Mouse (Mus musculus) ES-Bruce4 (cell line): Measurements from ENCODE around the gene Zscan12. TPM values are rescaled to one million over a fixed set of nuclear protein-coding genes. Genes with fewer than 3 reads are reported as not detected.

Source experiments
- H3K27ac ChIP-seq: 2 replicates; pipeline ENCODE4 v1.5.1; 2012; ENCODE audit warnings: low read length, inconsistent platforms; ENCODE audit not compliant: insufficient read depth
- H3K27me3 ChIP-seq: 2 replicates; pipeline ENCODE4 v1.6.1; 2012; ENCODE audit warnings: mild to moderate bottlenecking, low read length, inconsistent platforms; ENCODE audit not compliant: control insufficient read depth, poor library complexity, insufficient read depth, severe bottlenecking
- H3K36me3 ChIP-seq: 2 replicates; pipeline ENCODE4 v1.6.1; 2012; ENCODE audit warnings: inconsistent platforms, mild to moderate bottlenecking, low read length, moderate library complexity; ENCODE audit not compliant: control insufficient read depth, poor library complexity, insufficient read depth, severe bottlenecking
- H3K4me1 ChIP-seq: one replicate; pipeline ENCODE4 v1.8.1; 2011; ENCODE audit warnings: low read length; ENCODE audit not compliant: control insufficient read depth, insufficient read depth
- H3K4me3 ChIP-seq: 2 replicates; pipeline ENCODE4 v1.5.1; 2011; ENCODE audit warnings: low read depth, mild to moderate bottlenecking, low read length
- H3K9ac ChIP-seq: 2 replicates; pipeline ENCODE4 v1.6.1; 2012; ENCODE audit warnings: low read depth, mild to moderate bottlenecking, inconsistent platforms; ENCODE audit not compliant: poor library complexity, severe bottlenecking
- H3K9me3 ChIP-seq: replicated peaks from 2 replicates; pipeline ENCODE4 v1.6.1; 2012; ENCODE audit warnings: mild to moderate bottlenecking, low read length, inconsistent platforms; ENCODE audit not compliant: control insufficient read depth, poor library complexity, insufficient read depth, severe bottlenecking
- CTCF ChIP-seq: IDR thresholded peaks from one replicate; pipeline ENCODE4 v1.8.1; 2011; ENCODE audit warnings: low read depth, low read length
- EP300 ChIP-seq: IDR thresholded peaks from 2 replicates; pipeline ENCODE4 v1.6.1; 2011; ENCODE audit warnings: low read depth, low read length; ENCODE audit not compliant: insufficient read depth
- POLR2A ChIP-seq: IDR thresholded peaks from one replicate; pipeline ENCODE4 v1.8.1; 2011; ENCODE audit warnings: low read length; ENCODE audit not compliant: insufficient read depth
- polyA plus RNA-seq: library from polyadenylated mRNA; stranded (reverse); fragments of >200 nt; gene quantifications from 2 replicates; pipeline ENCODE4 v1.2.4, GENCODE M21; 2011; ENCODE audit warnings: low read depth; ENCODE audit not compliant: missing spikeins, insufficient read depth, insufficient read length

Gene Zscan12
- 15.6 and 17.9 TPM in 2 replicates for polyA plus RNA-seq

DNA sequence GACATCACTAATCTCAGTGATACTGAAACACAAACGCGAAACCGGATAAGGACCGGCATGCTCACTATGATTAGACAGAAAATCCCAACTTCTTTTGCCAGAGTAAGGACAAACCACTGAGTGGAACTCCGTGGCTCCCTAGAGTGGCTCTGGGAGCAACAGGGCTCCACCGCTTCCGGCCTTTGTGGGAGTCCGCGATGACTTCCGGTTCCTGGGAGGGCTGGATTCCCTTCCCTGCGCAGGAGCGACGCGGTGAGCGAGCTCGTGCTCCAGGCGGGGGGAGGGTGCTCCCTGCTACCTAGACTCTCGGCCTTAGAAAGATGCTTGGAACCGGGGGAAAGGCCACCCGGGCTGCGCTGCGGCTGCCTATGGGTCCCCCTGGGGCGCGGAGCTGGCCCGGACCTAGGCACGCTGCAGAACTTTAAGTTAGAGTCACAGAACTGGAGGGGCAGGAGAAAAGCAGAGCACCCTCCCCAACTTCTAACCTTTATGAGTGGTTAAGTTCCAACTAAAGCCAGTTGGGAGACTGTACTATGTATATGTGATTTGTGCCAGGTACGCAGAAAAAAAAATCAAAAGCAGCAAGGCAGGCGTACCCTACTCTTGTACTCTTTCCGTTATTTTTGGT, at the start of gene Zscan12:
Gene Zscan12, plus strand, starts transcription at position 200 of the 628 bp plus-strand sequence.
- Histone ChIP-seq H3K4me3 (peak within 1 kb of the TSS; percentile 73), H3K27ac (no peak within 1 kb of the TSS), H3K9ac (peak within 1 kb of the TSS; percentile 76), H3K36me3 (peaks cover 8% of the 10 kb centered on the region), H3K4me1 (no peaks in the 10 kb centered on the region), H3K27me3 (no peaks in the 10 kb centered on the region), H3K9me3 (peaks cover 3% of the 10 kb centered on the region; the same call in 1 of the 2 replicates)
- TF ChIP-seq CTCF (no peak), EP300 (no peak), POLR2A (peak; percentile 77)

- TF ChIP-seq CTCF (no peak), POLR2A (no peak), EP300 (no peak)
- H3K4me3 ChIP-seq = no peak overlapping the region
- peaks cover 3% of the 10 kb centered on the region for H3K4me1 ChIP-seq
- no peak overlapping the region for H3K9ac ChIP-seq
- H3K27ac ChIP-seq = no peak overlapping the region
- H3K27me3 ChIP-seq = no peaks in the 10 kb centered on the region
- H3K36me3 ChIP-seq = no peaks in the 10 kb centered on the region
- H3K9me3 ChIP-seq = no peaks in the 10 kb centered on the region
These were observed 49.8 kb upstream of the Zscan12 start for GRCm38 (mm10) chr13:21312854-21313253.

GRCm38 (mm10) chr13:21313903-21314302, 48.7 kb upstream of the Zscan12 start:
- Histone ChIP-seq H3K27me3 (no peaks in the 10 kb centered on the region), H3K9ac (no peak overlapping the region), H3K4me1 (peaks cover 3% of the 10 kb centered on the region), H3K4me3 (no peak overlapping the region), H3K9me3 (no peaks in the 10 kb centered on the region), H3K27ac (no peak overlapping the region), H3K36me3 (no peaks in the 10 kb centered on the region)
- TF ChIP-seq POLR2A = no peak
- no peak for TF ChIP-seq EP300
- no peak for TF ChIP-seq CTCF

DNA sequence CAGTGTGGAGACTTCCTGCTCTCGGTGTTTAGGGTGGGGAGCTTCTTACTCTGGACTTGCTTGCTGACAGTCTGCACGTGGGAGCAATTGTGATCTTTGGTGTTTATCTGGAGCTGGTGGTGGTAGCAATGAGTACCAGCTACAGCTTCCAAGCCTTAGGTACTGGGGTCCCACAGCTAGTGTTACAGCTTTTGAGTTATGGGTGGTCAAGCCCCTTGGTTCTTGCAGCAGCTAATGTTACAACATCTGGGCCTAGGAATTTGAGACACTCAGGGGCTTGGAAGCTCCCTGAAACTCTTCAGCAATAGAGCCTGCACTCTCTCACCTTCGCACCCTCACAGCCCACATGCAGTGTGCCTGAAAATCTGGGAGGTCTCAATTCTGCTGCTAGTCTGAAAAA, 42.4 kb upstream of the Zscan12 start:
- no peaks in the 10 kb centered on the region for H3K4me1 ChIP-seq
- no peak overlapping the region for H3K4me3 ChIP-seq
- TF ChIP-seq EP300 (no peak), POLR2A (no peak), CTCF (no peak)
- no peaks in the 10 kb centered on the region for H3K9me3 ChIP-seq
- no peaks in the 10 kb centered on the region; the same call in 1 of the 2 replicates for H3K27me3 ChIP-seq
- no peaks in the 10 kb centered on the region for H3K36me3 ChIP-seq
- H3K27ac ChIP-seq = no peak overlapping the region
- H3K9ac ChIP-seq = no peak overlapping the region

DNA sequence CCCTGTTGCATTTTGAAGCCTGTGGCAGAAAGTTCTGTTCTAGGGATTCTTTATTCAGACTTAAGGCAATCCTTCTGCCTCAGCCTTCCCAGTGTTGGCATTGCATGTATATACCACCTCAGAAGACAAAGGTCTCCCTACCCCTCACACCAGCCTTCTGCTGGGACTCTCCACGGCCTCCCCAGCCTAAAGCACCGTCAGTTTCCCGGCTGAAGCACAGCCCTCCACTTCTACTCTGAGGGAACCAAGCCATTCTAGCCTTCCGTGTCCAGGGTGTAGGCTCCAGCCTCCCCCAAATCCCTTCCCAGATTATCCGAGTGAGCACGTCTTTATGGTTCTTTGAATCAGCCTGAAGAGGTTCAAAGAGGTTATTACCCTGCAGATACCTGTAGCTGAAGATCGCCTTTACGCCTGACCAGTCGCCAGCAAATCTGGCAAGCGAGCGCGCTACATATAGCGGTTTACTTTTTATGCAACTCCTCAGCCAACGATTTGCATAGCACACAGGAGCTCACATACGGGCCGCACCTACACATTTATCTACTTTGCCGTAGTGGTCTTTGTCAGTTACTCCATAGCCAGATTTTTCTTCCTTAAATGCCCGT, 40.6 kb upstream of the Zscan12 start:
- H3K4me3 ChIP-seq = peak overlapping the region; percentile 78
- no peak overlapping the region for H3K27ac ChIP-seq
- no peaks in the 10 kb centered on the region for H3K36me3 ChIP-seq
- H3K9ac ChIP-seq = peak overlapping the region; percentile 33
- no peak for TF ChIP-seq POLR2A
- no peak for TF ChIP-seq CTCF
- no peak for TF ChIP-seq EP300
- H3K9me3 ChIP-seq = no peaks in the 10 kb centered on the region
- no peaks in the 10 kb centered on the region; the same call in 1 of the 2 replicates for H3K27me3 ChIP-seq
- H3K4me1 ChIP-seq = no peaks in the 10 kb centered on the region
